In the genomic region with DNA sequence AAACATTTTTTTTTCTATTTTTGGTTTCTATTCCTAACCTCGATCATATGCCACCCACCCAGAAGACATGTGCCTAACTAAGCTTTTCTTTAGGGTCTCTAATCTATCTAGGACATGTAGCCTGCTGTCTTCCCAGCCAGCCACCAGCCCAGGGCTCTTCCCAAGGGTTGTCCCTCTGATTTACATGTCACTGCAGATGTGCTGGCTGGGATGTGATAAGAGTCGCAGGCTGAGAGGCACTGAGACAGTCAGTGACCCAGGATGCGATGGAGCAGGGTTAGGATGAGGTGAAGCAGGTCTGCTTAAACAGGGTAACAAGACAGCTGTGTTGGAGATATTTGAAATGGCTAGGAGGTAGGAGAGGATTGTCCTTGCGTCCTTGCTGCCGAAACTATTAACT, we compare ENCODE assay signal across 15 mouse cellular contexts.
"Had no signal": no experiment of that assay in that cellular context is flagged by ENCODE, and none has a peak within 500 bp of the region (broad histone marks: within the 10 kb centered on the region; RNA-seq: fewer than 3 reads in every experiment).

No protein-coding gene starts in this region.

- H3K9me3 ChIP-seq: limb, embryonic 10.5 days; neural tube, embryonic 13.5 days; stomach, embryonic 15.5 days had no signal

- DNase-seq: kidney, adult 11 months; kidney, adult 9 months; kidney, postnatal 10 days; kidney, postnatal 4 days; lung, adult 2 months; lung, postnatal 36 days; right cerebral cortex, postnatal 14 days; thymus, postnatal 36 days had no signal

- H3K36me3 ChIP-seq: limb, embryonic 10.5 days; neural tube, embryonic 13.5 days; stomach, embryonic 15.5 days had no signal

- H3K4me2 ChIP-seq: neural tube, embryonic 13.5 days; stomach, embryonic 15.5 days had no signal

- ATAC-seq: lung, postnatal 0 days; midbrain, embryonic 16.5 days had no signal

- H3K9ac ChIP-seq: neural tube, embryonic 13.5 days; stomach, embryonic 15.5 days had no signal

- H3K27me3 ChIP-seq: neural tube, embryonic 13.5 days; stomach, embryonic 15.5 days had no signal

- H3K4me3 ChIP-seq: left cerebral cortex, adult 2 months; limb, embryonic 10.5 days; midbrain, embryonic 10.5 days; neural tube, embryonic 13.5 days; stomach, embryonic 15.5 days had no signal

- H3K27ac ChIP-seq: left cerebral cortex, adult 2 months; limb, embryonic 10.5 days; midbrain, embryonic 10.5 days; neural tube, embryonic 13.5 days; stomach, embryonic 15.5 days had no signal
